Mouse (Mus musculus): Measurements from ENCODE around the gene Vamp3. TPM values are rescaled to one million over a fixed set of nuclear protein-coding genes. Genes with fewer than 3 reads are reported as not detected.

Gene Vamp3
- 25.1 and 30.0 TPM in 2 replicates for polyA plus RNA-seq (2014; fragmentation: Nextera tagmentation; extraction: Ambion mirVana)

DNA sequence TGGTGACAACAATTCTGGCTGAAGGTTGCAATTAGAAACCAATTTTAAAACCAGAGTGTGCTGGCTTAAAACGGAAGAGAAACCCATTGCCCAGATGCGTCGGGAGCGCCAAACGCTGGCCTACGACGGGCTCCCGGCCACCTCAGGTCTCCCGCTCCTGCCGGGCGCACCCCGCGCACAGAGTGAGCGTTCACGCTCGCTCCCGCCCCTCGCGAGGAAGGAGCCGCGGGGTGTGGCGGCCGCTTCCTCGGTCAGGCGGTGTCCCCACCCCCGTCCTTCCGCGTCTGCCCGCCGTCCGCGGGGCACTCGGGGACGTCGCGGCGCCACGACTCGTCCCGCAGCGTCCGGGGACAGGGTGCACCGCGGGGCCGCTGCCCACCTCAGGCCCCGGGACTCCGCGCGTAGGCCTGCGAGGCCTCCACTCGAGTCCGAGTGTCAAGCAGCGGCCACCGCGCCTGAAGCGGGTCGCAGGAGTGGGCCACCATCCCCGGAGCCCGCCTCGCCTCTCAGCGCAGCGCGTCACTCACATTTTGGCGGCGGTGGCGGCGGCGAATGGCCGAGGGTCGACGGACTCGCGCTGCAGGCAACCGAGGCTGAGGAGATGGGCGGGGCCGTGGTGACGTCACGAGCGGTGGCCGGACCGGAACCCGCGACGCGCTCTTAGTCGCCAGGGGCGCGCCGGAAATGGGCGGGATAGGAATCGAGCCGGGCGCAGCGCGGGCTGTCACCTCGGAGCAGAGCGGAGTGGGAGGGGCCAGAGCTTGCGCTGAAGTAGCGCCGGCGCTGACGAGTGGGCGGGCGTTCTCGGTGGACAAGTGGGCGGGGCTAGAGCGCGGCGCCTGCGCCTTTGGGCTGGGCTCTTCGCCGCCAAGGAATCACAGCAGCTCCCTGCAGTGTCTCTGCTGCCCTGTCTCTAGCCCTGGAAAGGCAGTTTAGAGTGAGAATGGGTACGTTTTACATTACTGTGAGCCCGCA, at the start of gene Vamp3:
TSS of gene Vamp3 (minus strand) at position 617 of the 975 bp plus-strand sequence.
- Histone ChIP-seq H3K27me3 (replicated peaks; ENCODE audit: control insufficient read depth, insufficient read depth, low read length) (no peaks in the 10 kb centered on the region), H3K36me3 (ENCODE audit: control insufficient read depth, insufficient read depth, low read length) (peaks cover 34% of the 10 kb centered on the region), H3K4me1 (ENCODE audit: control insufficient read depth, insufficient read depth, low read length) (peaks cover 7% of the 10 kb centered on the region; the same call in 1 of the 2 replicates), H3K4me3 (ENCODE audit: low read depth, low read length) (peak within 1 kb of the TSS; percentile 79), H3K9ac (ENCODE audit: low read length) (peak within 1 kb of the TSS; percentile 88), H3K27ac (ENCODE audit: low read depth, low read length) (peak within 1 kb of the TSS; percentile 91), H3K4me2 (ENCODE audit: low read length) (peak within 1 kb of the TSS; percentile 77), H3K9me3 (replicated peaks; ENCODE audit: control insufficient read depth, low read length) (no peaks in the 10 kb centered on the region)
- ATAC-seq: peak; percentile 99
- under 1% methylated on average over 103 of the region's 114 CpGs for WGBS
- peak; percentile 99 for DNase-seq (ENCODE audit: low spot score)

DNA sequence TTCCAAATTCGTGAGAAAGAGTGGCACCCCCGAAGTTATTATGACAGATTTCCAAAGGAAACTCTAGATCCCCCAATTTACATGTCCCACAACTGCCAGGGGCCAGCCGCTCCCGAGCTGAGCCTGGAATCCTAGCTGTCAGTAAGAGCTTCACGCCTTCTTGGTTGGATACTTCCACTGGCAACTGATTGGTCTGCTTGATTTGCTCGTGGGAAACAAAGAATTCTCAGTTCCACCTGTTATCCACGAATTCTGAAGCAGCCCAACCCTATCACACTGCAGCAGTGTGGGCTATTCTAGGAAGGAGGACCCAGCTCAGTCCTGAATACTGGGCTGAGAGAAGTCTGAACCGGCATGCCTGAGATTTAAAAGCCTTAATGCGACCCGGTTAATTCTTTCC, 48.7 kb upstream of the Vamp3 start:
- Histone ChIP-seq H3K9me3 (replicated peaks; ENCODE audit: control insufficient read depth, low read length) (no peaks in the 10 kb centered on the region), H3K36me3 (ENCODE audit: control insufficient read depth, insufficient read depth, low read length) (peaks cover 3% of the 10 kb centered on the region; the same call in 1 of the 2 replicates), H3K4me2 (ENCODE audit: low read length) (peak overlapping the region; percentile 72), H3K27me3 (replicated peaks; ENCODE audit: control insufficient read depth, insufficient read depth, low read length) (no peaks in the 10 kb centered on the region), H3K4me1 (ENCODE audit: control insufficient read depth, insufficient read depth, low read length) (peaks cover 29% of the 10 kb centered on the region), H3K27ac (ENCODE audit: low read depth, low read length) (peak overlapping the region; percentile 77), H3K4me3 (ENCODE audit: low read depth, low read length) (peak overlapping the region; percentile 89), H3K9ac (ENCODE audit: low read length) (peak overlapping the region; percentile 94)
- no peak for ATAC-seq
- peak; percentile 65 for DNase-seq (ENCODE audit: low spot score)
- 17% methylated on average over 10 of the region's 10 CpGs for WGBS

DNA sequence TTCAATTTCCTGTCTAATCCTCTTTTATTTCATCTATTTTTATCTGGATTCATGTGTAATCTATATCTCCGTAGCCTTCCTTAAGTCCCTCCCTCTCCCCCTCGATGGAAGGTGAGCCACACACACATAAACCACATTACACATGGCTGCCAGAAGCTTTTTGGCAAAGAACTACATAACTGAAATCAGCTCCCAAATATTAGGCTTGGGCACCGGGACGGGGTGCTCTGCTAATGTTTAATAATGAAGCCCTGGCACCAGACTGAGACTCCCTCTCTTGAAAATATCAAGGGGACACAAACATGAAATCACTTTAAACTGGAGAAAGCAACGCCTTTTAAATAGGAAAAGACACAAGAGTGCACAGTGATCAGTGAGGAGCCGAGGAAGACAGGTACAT, 48.1 kb upstream of the Vamp3 start:
- ATAC-seq: no peak

DNA sequence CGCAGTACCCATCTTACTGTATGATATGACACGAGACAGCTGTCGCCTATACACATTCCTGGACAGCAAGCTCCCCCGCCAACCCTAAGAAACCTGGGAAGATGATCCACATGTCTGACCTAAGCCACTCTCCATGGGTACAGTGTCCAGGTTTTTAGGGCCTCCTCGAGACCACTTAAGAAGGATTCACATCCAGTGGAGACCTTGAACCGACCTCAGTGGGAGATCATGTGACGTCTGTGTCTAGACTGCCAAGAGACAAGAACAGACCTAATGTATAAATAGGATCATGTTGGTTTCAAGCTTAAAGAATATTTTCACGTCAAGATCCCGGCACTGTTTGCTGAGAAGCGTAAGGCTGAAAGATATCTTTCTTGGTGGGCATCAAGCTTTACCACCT, 46.4 kb upstream of the Vamp3 start:
- no peak for ATAC-seq
- peak overlapping the region; percentile 19; the same call in 1 of the 2 replicates for H3K4me2 ChIP-seq (ENCODE audit: low read length)

More for the DNA sequence above, 48.1 kb upstream of the Vamp3 start:
- peaks cover 29% of the 10 kb centered on the region for H3K4me1 ChIP-seq (ENCODE audit: control insufficient read depth, insufficient read depth, low read length)
- no peak for DNase-seq (ENCODE audit: low spot score)
- no peaks in the 10 kb centered on the region for H3K9me3 ChIP-seq (replicated peaks; ENCODE audit: control insufficient read depth, low read length)
- H3K4me3 ChIP-seq (ENCODE audit: low read depth, low read length): peak overlapping the region; percentile 89
- 0 out of 2 replicates have a peak overlapping the region, but pooled peaks have one; percentile 17 for H3K9ac ChIP-seq (ENCODE audit: low read length)
- H3K27ac ChIP-seq (ENCODE audit: low read depth, low read length): 0 out of 2 replicates have a peak overlapping the region, but pooled peaks have one; percentile 41
- H3K4me2 ChIP-seq (ENCODE audit: low read length): peak overlapping the region; percentile 72
- no peaks in the 10 kb centered on the region for H3K36me3 ChIP-seq (ENCODE audit: control insufficient read depth, insufficient read depth, low read length)
- H3K27me3 ChIP-seq (replicated peaks; ENCODE audit: control insufficient read depth, insufficient read depth, low read length): no peaks in the 10 kb centered on the region
- WGBS: 48% methylated on average over 6 of the region's 6 CpGs

GRCm38 (mm10) chr4:151103646-151104045, 45.9 kb upstream of the Vamp3 start:
- H3K9ac ChIP-seq (ENCODE audit: low read length): no peak overlapping the region; the same call in 1 of the 2 replicates
- peak; percentile 82 for DNase-seq (ENCODE audit: low spot score)
- 77% methylated on average over 11 of the region's 11 CpGs for WGBS
- H3K4me1 ChIP-seq (ENCODE audit: control insufficient read depth, insufficient read depth, low read length): peaks cover 34% of the 10 kb centered on the region
- peak overlapping the region; percentile 19; the same call in 1 of the 2 replicates for H3K4me2 ChIP-seq (ENCODE audit: low read length)
- H3K27me3 ChIP-seq (replicated peaks; ENCODE audit: control insufficient read depth, insufficient read depth, low read length): no peaks in the 10 kb centered on the region
- no peaks in the 10 kb centered on the region for H3K36me3 ChIP-seq (ENCODE audit: control insufficient read depth, insufficient read depth, low read length)
- no peak overlapping the region for H3K4me3 ChIP-seq (ENCODE audit: low read depth, low read length)
- no peaks in the 10 kb centered on the region for H3K9me3 ChIP-seq (replicated peaks; ENCODE audit: control insufficient read depth, low read length)
- no peak for ATAC-seq
- H3K27ac ChIP-seq (ENCODE audit: low read depth, low read length): peak overlapping the region; percentile 72

More for the DNA sequence above, 46.4 kb upstream of the Vamp3 start:
- H3K27me3 ChIP-seq (replicated peaks; ENCODE audit: control insufficient read depth, insufficient read depth, low read length): no peaks in the 10 kb centered on the region
- no peak overlapping the region for H3K4me3 ChIP-seq (ENCODE audit: low read depth, low read length)
- DNase-seq (ENCODE audit: low spot score): no peak
- no peaks in the 10 kb centered on the region for H3K9me3 ChIP-seq (replicated peaks; ENCODE audit: control insufficient read depth, low read length)
- no peak overlapping the region; the same call in 1 of the 2 replicates for H3K9ac ChIP-seq (ENCODE audit: low read length)
- 84% methylated on average over 10 of the region's 10 CpGs for WGBS
- H3K27ac ChIP-seq (ENCODE audit: low read depth, low read length): peak overlapping the region; percentile 72
- H3K4me1 ChIP-seq (ENCODE audit: control insufficient read depth, insufficient read depth, low read length): peaks cover 34% of the 10 kb centered on the region
- H3K36me3 ChIP-seq (ENCODE audit: control insufficient read depth, insufficient read depth, low read length): no peaks in the 10 kb centered on the region

DNA sequence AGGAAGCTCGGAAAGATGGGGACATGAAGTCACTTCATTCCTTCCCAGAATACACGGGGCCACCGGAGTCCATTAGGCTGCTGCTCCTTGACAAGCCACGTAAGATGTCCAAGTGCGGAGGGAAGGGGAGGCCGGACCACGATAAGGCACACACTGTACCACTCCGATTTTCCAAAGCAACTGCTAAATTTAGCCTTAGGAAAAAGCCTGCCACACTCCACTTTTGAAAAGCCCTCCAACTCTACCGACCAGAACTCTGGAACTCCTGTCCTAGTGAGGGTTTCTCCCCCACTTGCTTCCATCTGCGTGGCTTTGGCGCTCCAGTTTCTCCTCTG, 39.3 kb upstream of the Vamp3 start:
- Histone ChIP-seq H3K36me3 (ENCODE audit: control insufficient read depth, insufficient read depth, low read length) (peaks cover 17% of the 10 kb centered on the region), H3K4me2 (ENCODE audit: low read length) (no peak overlapping the region), H3K9me3 (replicated peaks; ENCODE audit: control insufficient read depth, low read length) (no peaks in the 10 kb centered on the region), H3K4me3 (ENCODE audit: low read depth, low read length) (no peak overlapping the region), H3K9ac (ENCODE audit: low read length) (no peak overlapping the region), H3K4me1 (ENCODE audit: control insufficient read depth, insufficient read depth, low read length) (peaks cover 7% of the 10 kb centered on the region), H3K27ac (ENCODE audit: low read depth, low read length) (no peak overlapping the region), H3K27me3 (replicated peaks; ENCODE audit: control insufficient read depth, insufficient read depth, low read length) (no peaks in the 10 kb centered on the region)
- DNase-seq (ENCODE audit: low spot score) (no peak), ATAC-seq (no peak)
- 84% methylated on average over 11 of the region's 11 CpGs for WGBS

- H3K27ac ChIP-seq (ENCODE audit: low read depth, low read length): no peak overlapping the region
- no peaks in the 10 kb centered on the region for H3K27me3 ChIP-seq (replicated peaks; ENCODE audit: control insufficient read depth, insufficient read depth, low read length)
- 82% methylated on average over 18 of the region's 18 CpGs for WGBS
- no peak for DNase-seq (ENCODE audit: low spot score)
- H3K4me2 ChIP-seq (ENCODE audit: low read length): no peak overlapping the region
- no peaks in the 10 kb centered on the region for H3K9me3 ChIP-seq (replicated peaks; ENCODE audit: control insufficient read depth, low read length)
- no peak overlapping the region for H3K4me3 ChIP-seq (ENCODE audit: low read depth, low read length)
- ATAC-seq: no peak
- no peak overlapping the region for H3K9ac ChIP-seq (ENCODE audit: low read length)
- H3K36me3 ChIP-seq (ENCODE audit: control insufficient read depth, insufficient read depth, low read length): peaks cover 17% of the 10 kb centered on the region
- peaks cover 5% of the 10 kb centered on the region for H3K4me1 ChIP-seq (ENCODE audit: control insufficient read depth, insufficient read depth, low read length)
Observed at GRCm38 (mm10) chr4:151096334-151097103, 38.8 kb upstream of the Vamp3 start.

- Histone ChIP-seq H3K27ac (ENCODE audit: low read depth, low read length) (no peak overlapping the region), H3K4me3 (ENCODE audit: low read depth, low read length) (no peak overlapping the region), H3K9me3 (replicated peaks; ENCODE audit: control insufficient read depth, low read length) (no peaks in the 10 kb centered on the region), H3K4me1 (ENCODE audit: control insufficient read depth, insufficient read depth, low read length) (peaks cover 5% of the 10 kb centered on the region), H3K27me3 (replicated peaks; ENCODE audit: control insufficient read depth, insufficient read depth, low read length) (no peaks in the 10 kb centered on the region), H3K36me3 (ENCODE audit: control insufficient read depth, insufficient read depth, low read length) (peaks cover 17% of the 10 kb centered on the region), H3K9ac (ENCODE audit: low read length) (no peak overlapping the region), H3K4me2 (ENCODE audit: low read length) (no peak overlapping the region)
- DNase-seq (ENCODE audit: low spot score): peak; percentile 40
- ATAC-seq: no peak
- WGBS: 25% methylated on average over 2 of the region's 2 CpGs
Observed at GRCm38 (mm10) chr4:151095207-151095606, 37.4 kb upstream of the Vamp3 start.
